Mouse (Mus musculus) right cerebral cortex, postnatal 25 days (tissue): Measurements from ENCODE around the gene Cfap73.

Source experiments
- DNase-seq: peaks from one replicate; pipeline ENCODE4 v3.0.0; 2022

Cfap73 gene

DNA sequence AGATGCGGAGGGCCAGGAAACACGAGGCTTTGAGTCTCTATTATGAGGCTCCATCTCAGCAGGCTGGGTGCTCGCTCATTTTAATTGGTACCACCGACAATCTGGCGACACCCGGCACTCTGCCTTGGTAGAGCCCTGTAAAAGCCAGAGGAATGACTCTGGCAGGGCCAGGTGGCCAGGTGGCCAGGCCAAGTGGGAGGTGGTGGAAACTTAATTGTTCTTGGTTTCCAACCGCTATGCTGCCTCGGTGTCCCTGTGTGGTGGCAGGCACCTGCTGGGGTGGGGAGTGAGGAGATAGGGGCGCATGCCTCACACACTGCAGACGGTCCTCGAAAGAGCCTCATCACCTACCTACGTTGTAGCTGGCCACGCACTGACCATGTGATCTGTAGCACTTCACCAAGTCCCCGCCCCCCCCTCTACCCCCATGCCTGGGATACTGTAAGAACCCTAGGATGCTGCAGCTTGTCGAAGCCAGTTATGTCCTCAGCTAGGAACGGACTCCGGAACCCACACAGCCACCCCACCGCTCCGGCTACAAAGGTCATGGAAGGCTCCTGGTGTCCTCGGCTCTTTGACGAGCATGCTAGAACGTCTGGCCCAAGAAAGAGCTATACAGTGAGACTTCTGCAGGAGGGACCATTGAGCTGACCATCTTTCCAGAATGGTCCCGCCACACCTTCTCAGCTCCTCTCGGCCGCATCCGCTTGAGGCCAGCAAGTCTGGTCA, 54.0 kb downstream of the Cfap73 start:
- no peak for DNase-seq

DNA sequence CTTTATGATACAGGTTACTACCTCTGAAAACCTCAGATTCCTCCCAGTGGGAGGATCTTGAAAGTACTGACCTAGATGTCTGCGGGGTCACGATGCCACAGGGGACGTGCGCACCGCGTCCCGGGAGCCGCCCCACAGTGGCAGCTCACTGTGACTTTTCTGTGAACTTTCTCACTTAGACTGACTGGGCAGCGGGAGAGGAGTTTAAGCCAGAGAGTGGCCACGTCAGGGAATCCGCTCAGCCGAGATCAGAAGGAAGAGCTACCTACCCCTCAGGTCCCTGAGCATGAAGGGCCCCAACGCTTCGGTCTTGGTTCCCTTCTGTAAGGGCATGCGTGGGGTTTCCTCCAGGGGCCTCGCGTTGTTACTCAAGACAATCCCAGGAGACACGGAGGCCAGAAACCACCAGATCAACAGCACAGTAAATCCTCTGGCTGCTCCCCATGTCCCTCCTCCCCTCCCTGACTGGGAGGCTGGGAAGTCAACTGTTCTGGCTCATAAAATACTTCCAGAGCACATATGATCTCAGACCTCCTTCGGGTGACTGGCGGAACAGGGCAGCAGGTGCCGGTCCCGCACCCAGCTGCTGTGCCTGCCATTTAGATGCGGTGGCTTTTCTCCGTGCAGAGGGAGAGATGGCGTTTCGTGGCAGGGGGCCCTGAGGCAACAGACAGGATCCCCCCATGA, 54.7 kb downstream of the Cfap73 start:
- DNase-seq = no peak

DNA sequence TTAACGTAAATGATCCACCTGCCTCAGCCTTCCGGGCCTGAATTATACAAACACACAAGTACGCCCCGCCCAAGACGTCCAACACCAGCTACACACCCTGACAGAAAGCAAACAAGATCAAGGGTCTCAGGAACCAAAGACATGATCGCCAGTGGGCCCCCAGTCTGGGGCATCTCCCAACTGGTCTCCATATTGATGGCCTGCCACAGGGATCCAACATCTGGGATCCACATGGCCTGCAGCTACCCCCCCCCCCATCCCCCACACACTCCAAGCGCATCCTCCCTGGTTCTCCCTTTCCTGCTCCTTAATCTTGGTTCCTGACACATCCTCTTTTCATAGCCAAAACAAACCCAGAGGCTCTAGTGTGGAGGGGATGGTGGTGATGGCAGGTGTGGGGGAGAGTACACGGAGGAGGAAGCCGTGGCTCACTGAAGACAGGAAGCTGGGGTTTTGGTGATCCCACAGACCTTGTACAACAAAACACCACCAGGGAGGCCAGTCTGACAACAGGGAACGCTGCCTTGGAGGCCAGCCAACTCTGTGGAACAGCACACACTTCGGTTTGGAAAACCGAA, 55.4 kb downstream of the Cfap73 start:
- DNase-seq = no peak
